Mouse (Mus musculus) neural tube, embryonic 13.5 days (tissue): ENCODE results near the gene Casp9. TPM values are rescaled to one million over a fixed set of nuclear protein-coding genes. Genes with fewer than 3 reads are reported as not detected.

ENCODE experiments used
- ATAC-seq: fragments of 200-750 bp; cut with Nextera tagmentation; 2 replicates; pipeline ENCODE4 v1.8.0; 2017; ENCODE audit warnings: low read depth, mild to moderate bottlenecking, moderate TSS enrichment, moderate library complexity
- H3K27ac ChIP-seq: fragments of 300-500 bp; sonication (generic); replicated peaks from 2 replicates; pipeline ENCODE4 v1.5.1; 2015; ENCODE audit warnings: moderate library complexity, mild to moderate bottlenecking, inconsistent platforms
- H3K27me3 ChIP-seq: fragments of 300-500 bp; sonication (generic); 2 replicates; pipeline ENCODE4 v1.6.1; 2015; ENCODE audit warnings: mild to moderate bottlenecking, inconsistent platforms
- H3K36me3 ChIP-seq: fragments of 300-500 bp; sonication (generic); 2 replicates; pipeline ENCODE4 v1.6.1; 2015; ENCODE audit warnings: mild to moderate bottlenecking, inconsistent platforms
- H3K4me1 ChIP-seq: fragments of 300-500 bp; sonication (generic); replicated peaks from 2 replicates; pipeline ENCODE4 v1.6.1; 2015; ENCODE audit warnings: inconsistent platforms
- H3K4me2 ChIP-seq: fragments of 300-500 bp; sonication (generic); 2 replicates; pipeline ENCODE4 v1.6.1; 2015; ENCODE audit warnings: inconsistent platforms, mild to moderate bottlenecking, moderate library complexity
- H3K4me3 ChIP-seq: fragments of 300-500 bp; sonication (generic); 2 replicates; pipeline ENCODE4 v1.5.1; 2015; ENCODE audit warnings: mild to moderate bottlenecking, inconsistent platforms
- H3K9ac ChIP-seq: fragments of 300-500 bp; sonication (generic); 2 replicates; pipeline ENCODE4 v1.6.1; 2015; ENCODE audit warnings: moderate library complexity, mild to moderate bottlenecking, inconsistent platforms
- H3K9me3 ChIP-seq: fragments of 300-500 bp; sonication (generic); 2 replicates; pipeline ENCODE4 v1.6.1; 2016; ENCODE audit warnings: inconsistent platforms
- WGBS: fragments of 180-500 bp; shearing (Covaris S2); methylation state at CpG from one replicate; pipeline ENCODE4 v1.1.7; 2015; 5-methylcytosine and 5-hydroxymethylcytosine counted together
- polyA plus RNA-seq: library from polyadenylated mRNA; unstranded; fragments of >200 nt; fragmentation: Nextera tagmentation; extraction: Ambion mirVana; gene quantifications from 2 replicates; pipeline ENCODE4 v1.2.1, GENCODE M21; 2015

Casp9 gene
- polyA plus RNA-seq, 1 experiment from 2014 or later = 19.8 TPM

GRCm38 (mm10) chr4:141787046-141787445 is 6.4 kb upstream of the Casp9 start:
- 58% methylated on average over 6 of the region's 6 CpGs for WGBS
- H3K4me2 ChIP-seq = no peak overlapping the region
- no peak overlapping the region for H3K4me3 ChIP-seq
- H3K36me3 ChIP-seq = peaks cover 54% of the 10 kb centered on the region
- no peak overlapping the region for H3K9ac ChIP-seq
- H3K27me3 ChIP-seq = no peaks in the 10 kb centered on the region
- H3K9me3 ChIP-seq = no peaks in the 10 kb centered on the region
- no peak overlapping the region for H3K27ac ChIP-seq
- ATAC-seq = no peak
- H3K4me1 ChIP-seq = peaks cover 22% of the 10 kb centered on the region

- 91% methylated on average over 7 of the region's 7 CpGs for WGBS
- no peak overlapping the region for H3K4me2 ChIP-seq
- no peak overlapping the region for H3K9ac ChIP-seq
- no peaks in the 10 kb centered on the region for H3K9me3 ChIP-seq
- peaks cover 22% of the 10 kb centered on the region for H3K4me1 ChIP-seq
- ATAC-seq = no peak
- no peak overlapping the region for H3K4me3 ChIP-seq
- H3K27ac ChIP-seq = no peak overlapping the region
- no peaks in the 10 kb centered on the region for H3K27me3 ChIP-seq
- H3K36me3 ChIP-seq = peaks cover 50% of the 10 kb centered on the region
Measured at GRCm38 (mm10) chr4:141787462-141787861, 6.0 kb upstream of the Casp9 start.

GRCm38 (mm10) chr4:141789564-141790218 is 3.7 kb upstream of the Casp9 start:
- Histone ChIP-seq H3K9me3 (no peaks in the 10 kb centered on the region), H3K4me1 (peaks cover 36% of the 10 kb centered on the region), H3K9ac (peak overlapping the region; percentile 95), H3K4me3 (peak overlapping the region; percentile 89), H3K27ac (peak overlapping the region; percentile 80; the same call in 1 of the 2 replicates), H3K36me3 (peaks cover 27% of the 10 kb centered on the region), H3K4me2 (peak overlapping the region; percentile 76), H3K27me3 (no peaks in the 10 kb centered on the region)
- no peak for ATAC-seq
- WGBS = 60% methylated on average over 3 of the region's 3 CpGs

- Histone ChIP-seq H3K4me1 (peaks cover 44% of the 10 kb centered on the region), H3K4me3 (peak within 1 kb of the TSS; percentile 89), H3K27me3 (no peaks in the 10 kb centered on the region), H3K4me2 (peak within 1 kb of the TSS; percentile 76), H3K9ac (peak within 1 kb of the TSS; percentile 95), H3K9me3 (no peaks in the 10 kb centered on the region), H3K36me3 (peaks cover 20% of the 10 kb centered on the region; the same call in 1 of the 2 replicates), H3K27ac (peak within 1 kb of the TSS; percentile 80)
- WGBS = under 1% methylated on average over 42 of the region's 42 CpGs
- peak; percentile 90 for ATAC-seq
Measured at GRCm38 (mm10) chr4:141790524-141790990, 2.9 kb upstream of the Casp9 start, which contains the start of gene Dnajc16. TSS of gene Dnajc16 (minus strand) at chr4:141790931.

- H3K4me1 ChIP-seq = peaks cover 51% of the 10 kb centered on the region
- WGBS = 88% methylated on average over 7 of the region's 7 CpGs
- no peak overlapping the region for H3K27ac ChIP-seq
- ATAC-seq = no peak
- H3K4me2 ChIP-seq = 0 out of 2 replicates have a peak overlapping the region, but pooled peaks have one; percentile 76
- no peak overlapping the region for H3K9ac ChIP-seq
- H3K36me3 ChIP-seq = peaks cover 15% of the 10 kb centered on the region
- H3K4me3 ChIP-seq = no peak overlapping the region
- H3K27me3 ChIP-seq = no peaks in the 10 kb centered on the region
- no peaks in the 10 kb centered on the region for H3K9me3 ChIP-seq
Measured at GRCm38 (mm10) chr4:141791486-141791885, 1.9 kb upstream of the Casp9 start.

- no peak overlapping the region for H3K4me3 ChIP-seq
- H3K27ac ChIP-seq = no peak overlapping the region
- H3K9ac ChIP-seq = no peak overlapping the region
- no peaks in the 10 kb centered on the region for H3K27me3 ChIP-seq
- H3K36me3 ChIP-seq = peaks cover 15% of the 10 kb centered on the region
- H3K9me3 ChIP-seq = no peaks in the 10 kb centered on the region
- no peak overlapping the region for H3K4me2 ChIP-seq
- 91% methylated on average over 8 of the region's 8 CpGs for WGBS
- ATAC-seq = no peak
- H3K4me1 ChIP-seq = peaks cover 52% of the 10 kb centered on the region
Measured at GRCm38 (mm10) chr4:141791951-141792350, 1.5 kb upstream of the Casp9 start.

GRCm38 (mm10) chr4:141792554-141793281 is 694 bp upstream of the Casp9 start:
- H3K4me3 ChIP-seq = peak overlapping the region; percentile 66
- no peak for ATAC-seq
- peak overlapping the region; percentile 92 for H3K27ac ChIP-seq
- H3K9me3 ChIP-seq = no peaks in the 10 kb centered on the region
- peaks cover 17% of the 10 kb centered on the region for H3K36me3 ChIP-seq
- H3K4me1 ChIP-seq = peaks cover 47% of the 10 kb centered on the region
- peak overlapping the region; percentile 61 for H3K9ac ChIP-seq
- WGBS = 10% methylated on average over 10 of the region's 10 CpGs
- no peaks in the 10 kb centered on the region for H3K27me3 ChIP-seq
- H3K4me2 ChIP-seq = peak overlapping the region; percentile 65

GRCm38 (mm10) chr4:141794152-141794535 is 732 bp downstream of the Casp9 start:
- Histone ChIP-seq H3K4me2 (peak overlapping the region; percentile 65), H3K27ac (peak overlapping the region; percentile 92), H3K4me1 (peaks cover 45% of the 10 kb centered on the region), H3K9ac (peak overlapping the region; percentile 77), H3K4me3 (peak overlapping the region; percentile 66), H3K27me3 (no peaks in the 10 kb centered on the region), H3K9me3 (no peaks in the 10 kb centered on the region), H3K36me3 (peaks cover 18% of the 10 kb centered on the region)
- ATAC-seq = no peak
- 16% methylated on average over 5 of the region's 5 CpGs for WGBS

GRCm38 (mm10) chr4:141796356-141796755 is 2.9 kb downstream of the Casp9 start:
- no peak for ATAC-seq
- no peak overlapping the region for H3K27ac ChIP-seq
- H3K9ac ChIP-seq = 0 out of 2 replicates have a peak overlapping the region, but pooled peaks have one; percentile 3
- peaks cover 18% of the 10 kb centered on the region for H3K36me3 ChIP-seq
- H3K4me1 ChIP-seq = peaks cover 33% of the 10 kb centered on the region
- H3K4me3 ChIP-seq = no peak overlapping the region
- no peaks in the 10 kb centered on the region for H3K9me3 ChIP-seq
- H3K4me2 ChIP-seq = no peak overlapping the region
- WGBS = 86% methylated on average over 7 of the region's 7 CpGs
- H3K27me3 ChIP-seq = no peaks in the 10 kb centered on the region

GRCm38 (mm10) chr4:141796954-141797353 is 3.5 kb downstream of the Casp9 start:
- H3K4me1 ChIP-seq = peaks cover 29% of the 10 kb centered on the region
- WGBS = 91% methylated on average over 4 of the region's 4 CpGs
- no peak overlapping the region for H3K27ac ChIP-seq
- no peaks in the 10 kb centered on the region for H3K27me3 ChIP-seq
- H3K4me3 ChIP-seq = no peak overlapping the region
- ATAC-seq = no peak
- H3K36me3 ChIP-seq = peaks cover 18% of the 10 kb centered on the region
- no peak overlapping the region for H3K4me2 ChIP-seq
- H3K9ac ChIP-seq = 0 out of 2 replicates have a peak overlapping the region, but pooled peaks have one; percentile 3
- H3K9me3 ChIP-seq = no peaks in the 10 kb centered on the region

GRCm38 (mm10) chr4:141797545-141797944 is 4.1 kb downstream of the Casp9 start:
- Histone ChIP-seq H3K36me3 (peaks cover 19% of the 10 kb centered on the region), H3K27ac (no peak overlapping the region), H3K4me2 (no peak overlapping the region), H3K4me3 (no peak overlapping the region), H3K9me3 (no peaks in the 10 kb centered on the region), H3K9ac (no peak overlapping the region), H3K27me3 (no peaks in the 10 kb centered on the region), H3K4me1 (peaks cover 29% of the 10 kb centered on the region)
- no peak for ATAC-seq
- WGBS = 94% methylated on average over 5 of the region's 5 CpGs

GRCm38 (mm10) chr4:141804105-141804504 is 10.7 kb downstream of the Casp9 start:
- Histone ChIP-seq H3K27ac (no peak overlapping the region), H3K4me1 (no peaks in the 10 kb centered on the region), H3K4me3 (no peak overlapping the region), H3K36me3 (peaks cover 64% of the 10 kb centered on the region), H3K9ac (no peak overlapping the region), H3K4me2 (no peak overlapping the region), H3K27me3 (no peaks in the 10 kb centered on the region), H3K9me3 (no peaks in the 10 kb centered on the region)
- no peak for ATAC-seq
- WGBS = 95% methylated on average over 4 of the region's 4 CpGs
